In genomic region chr2:163205737-163206490, GRCm38 (mm10) we compare ENCODE assay signal across 12 mouse cellular contexts. TPM values are rescaled to one million over a fixed set of nuclear protein-coding genes. Genes with fewer than 3 reads are reported as not detected.
DNase-seq lines count a peak whose midpoint lies in the region; ATAC-seq and TF ChIP-seq lines count a peak whose summit lies in the region.
"Had no signal": no experiment of that assay in that cellular context is flagged by ENCODE, and none has a peak within 500 bp of the region (broad histone marks: within the 10 kb centered on the region; RNA-seq: fewer than 3 reads in every experiment).

No protein-coding gene starts in this region.

- peak; percentile 75 to 79 for DNase-seq in cerebellum, postnatal 10 days
- no peak for DNase-seq in cerebellum, adult 9-10 months
- DNase-seq in brain, embryonic 14.5 days (ENCODE audit: low read depth), result peak; percentile 85
- peak; percentile 57 for DNase-seq in forebrain, postnatal 0 days
- no peak for DNase-seq in thymus, postnatal 10 days (ENCODE audit: low spot score in 2 of 2)
- no peak for DNase-seq in testis, postnatal 10 days (ENCODE audit: low spot score)
- no peak for DNase-seq in lung, postnatal 14 days
- DNase-seq: liver, postnatal 0 days had no signal

- peak; percentile 45 for ATAC-seq in forebrain, postnatal 0 days
- peak; percentile 33; the same call in 1 of the 2 replicates for ATAC-seq in midbrain, embryonic 16.5 days
- ATAC-seq: inflammation-experienced regulatory T-cells, adult 6 months; liver, postnatal 0 days; Patski had no signal

- no peak for TF ChIP-seq CTCF in brain, embryonic 14.5 days (IDR thresholded peaks at IDR 0.05; ENCODE audit: borderline replicate concordance, extremely low read depth, insufficient read depth, insufficient read length)
- TF ChIP-seq CTCF in forebrain, postnatal 0 days (IDR thresholded peaks at IDR 0.05; ENCODE audit: low read depth), result no peak

- no peak for TF ChIP-seq POLR2A in brain, embryonic 14.5 days (IDR thresholded peaks at IDR 0.05; ENCODE audit: borderline replicate concordance, extremely low read depth, insufficient read depth, insufficient read length, poor library complexity, severe bottlenecking)

- peak overlapping the region; percentile 71 for H3K4me2 ChIP-seq in forebrain, postnatal 0 days (ENCODE audit: low read depth)
- H3K4me2 ChIP-seq in midbrain, embryonic 16.5 days (ENCODE audit: low read length), result peak overlapping the region; percentile 77

- peak overlapping the region; percentile 48; the same call in 1 of the 2 replicates for H3K4me3 ChIP-seq in forebrain, postnatal 0 days (ENCODE audit: low read depth, low read length)
- H3K4me3 ChIP-seq in midbrain, embryonic 16.5 days (ENCODE audit: low read depth, low read length), result peak overlapping the region; percentile 70

- H3K27me3 ChIP-seq in forebrain, postnatal 0 days (ENCODE audit: insufficient read depth, low read length), result peaks cover 20% of the 10 kb centered on the region
- no peaks in the 10 kb centered on the region for H3K27me3 ChIP-seq in midbrain, embryonic 16.5 days (ENCODE audit: control insufficient read depth, insufficient read depth, low read depth, low read length)

- 23% methylated on average over 17 of the region's 17 CpGs for WGBS in forebrain, postnatal 0 days
- WGBS in midbrain, embryonic 16.5 days, result 6% methylated on average over 17 of the region's 17 CpGs

- H3K9me3 ChIP-seq in forebrain, postnatal 0 days (ENCODE audit: low read length), result no peaks in the 10 kb centered on the region
- H3K9me3 ChIP-seq in midbrain, embryonic 16.5 days (replicated peaks; ENCODE audit: control insufficient read depth, low read length, poor library complexity, severe bottlenecking), result peaks cover 5% of the 10 kb centered on the region; the same call in 1 of the 2 replicates

- no peak overlapping the region for H3K27ac ChIP-seq in forebrain, postnatal 0 days (ENCODE audit: low read depth, low read length)
- H3K27ac ChIP-seq in midbrain, embryonic 16.5 days (ENCODE audit: low read length), result peak overlapping the region; percentile 78
- H3K27ac ChIP-seq: embryonic facial prominence, embryonic 15.5 days had no signal

- H3K4me1 ChIP-seq in forebrain, postnatal 0 days (ENCODE audit: insufficient read depth), result no peaks in the 10 kb centered on the region; the same call in 1 of the 2 replicates
- peaks cover 34% of the 10 kb centered on the region for H3K4me1 ChIP-seq in midbrain, embryonic 16.5 days (ENCODE audit: control insufficient read depth, insufficient read depth, low read length)

- no peak overlapping the region; the same call in 1 of the 2 replicates for H3K9ac ChIP-seq in forebrain, postnatal 0 days
- H3K9ac ChIP-seq in midbrain, embryonic 16.5 days (ENCODE audit: low read depth, low read length), result peak overlapping the region; percentile 84
- H3K9ac ChIP-seq: embryonic facial prominence, embryonic 15.5 days; liver, postnatal 0 days had no signal

- no peaks in the 10 kb centered on the region for H3K36me3 ChIP-seq in forebrain, postnatal 0 days (ENCODE audit: insufficient read depth)
- no peaks in the 10 kb centered on the region for H3K36me3 ChIP-seq in midbrain, embryonic 16.5 days (ENCODE audit: control insufficient read depth, insufficient read depth, low read length)
- H3K36me3 ChIP-seq: embryonic facial prominence, embryonic 15.5 days had no signal

RNA-seq across cellular contexts. Expression of gene Tox2, which starts 3.0 kb away (rescaled TPM):
- polyA plus RNA-seq in brain, embryonic 14.5 days (2012; rRNA removed), result 67.0 and 70.4 TPM in 2 replicates
- total RNA-seq in forebrain, postnatal 0 days (2014; rRNA removed), result 2.8 and 8.0 TPM in 2 replicates
- polyA plus RNA-seq in forebrain, postnatal 0 days (2015; fragmentation: Nextera tagmentation; extraction: Ambion mirVana), result 21.0 and 35.2 TPM in 2 replicates
- polyA plus RNA-seq in midbrain, embryonic 16.5 days (2015; fragmentation: Nextera tagmentation; extraction: Ambion mirVana), result 54.5 and 55.3 TPM in 2 replicates
- polyA plus RNA-seq: Patski had no signal

Comparison
In these comparisons a context has a peak if more than half of its experiments do, and no peak if none do; other contexts are left out.
1. DNase-seq: peak in cerebellum, postnatal 10 days (2 of 2), brain, embryonic 14.5 days (single experiment) and forebrain, postnatal 0 days (single experiment); none in cerebellum, adult 9-10 months (single experiment), thymus, postnatal 10 days (0 of 2), testis, postnatal 10 days (single experiment) and lung, postnatal 14 days (single experiment).